Mouse (Mus musculus) embryo, embryonic 11 days (tissue): ENCODE measurements around the gene Usp24.
"Not testable (repeated sequence)": the region's sequence is repeated elsewhere in the genome, so short reads cannot be mapped to it uniquely, and the experiment has no call there.

ENCODE experiments used
- DNase-seq: peaks from one replicate; pipeline ENCODE4 v3.0.0-alpha.2; 2015

Usp24 gene

DNA sequence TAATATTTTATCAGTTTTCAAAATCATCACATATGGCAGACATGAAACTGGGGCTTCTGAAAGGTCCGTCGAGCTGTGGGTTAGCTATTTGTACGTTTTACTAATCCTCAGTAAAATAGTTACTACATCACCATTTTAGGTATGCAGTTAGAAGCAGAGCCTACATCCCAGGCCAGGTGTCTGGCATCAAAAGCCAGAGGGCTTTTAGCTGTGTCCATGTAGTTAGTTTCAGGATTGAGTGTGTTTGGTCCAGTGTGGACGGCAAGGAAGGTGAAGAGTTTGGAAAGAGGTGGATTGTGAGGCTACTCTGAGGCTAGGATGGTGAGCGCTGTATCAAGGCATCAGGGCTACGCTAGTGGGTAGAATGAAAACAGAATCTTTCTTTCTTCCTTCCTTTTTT, 3.0 kb downstream of the Usp24 start:
- no peak for DNase-seq

DNA sequence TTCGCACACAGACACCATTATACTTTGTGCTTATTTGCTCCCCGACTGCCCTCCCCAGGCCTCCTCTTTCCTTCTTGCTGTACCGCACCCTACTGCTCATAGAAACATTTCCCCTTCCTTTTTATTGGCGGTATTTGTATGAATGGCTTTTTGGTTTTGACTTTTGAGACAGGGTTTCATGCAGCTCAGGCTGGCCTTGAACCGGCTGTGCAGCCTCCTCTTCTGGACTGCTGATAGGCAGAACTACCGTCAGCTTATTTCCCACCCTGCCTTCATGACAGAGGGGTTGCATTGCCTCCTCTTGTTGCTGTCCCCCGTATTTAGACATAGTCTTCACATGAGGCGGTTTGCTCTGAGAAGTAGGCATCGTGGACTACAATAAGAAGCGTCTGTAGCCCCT, 6.8 kb downstream of the Usp24 start:
- no peak for DNase-seq

DNA sequence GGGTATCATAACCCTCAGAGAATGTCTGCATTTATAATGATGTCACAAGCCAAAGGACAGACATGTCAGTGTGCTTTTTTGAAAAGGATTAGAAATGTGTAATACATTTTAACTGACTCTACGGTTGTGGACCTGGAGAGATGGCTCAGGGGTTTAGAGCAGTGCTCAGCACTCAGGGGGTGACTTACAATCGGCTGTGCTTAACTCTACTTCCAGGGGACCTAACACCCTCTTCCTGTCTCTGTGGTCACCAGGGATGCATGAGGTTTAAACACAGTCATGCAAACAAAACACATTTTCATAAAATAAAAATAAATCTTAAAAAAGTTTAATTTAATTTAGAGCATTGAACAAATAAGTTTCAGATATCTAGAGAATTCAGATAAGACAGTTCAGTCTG, 7.3 kb downstream of the Usp24 start:
- no peak for DNase-seq

DNA sequence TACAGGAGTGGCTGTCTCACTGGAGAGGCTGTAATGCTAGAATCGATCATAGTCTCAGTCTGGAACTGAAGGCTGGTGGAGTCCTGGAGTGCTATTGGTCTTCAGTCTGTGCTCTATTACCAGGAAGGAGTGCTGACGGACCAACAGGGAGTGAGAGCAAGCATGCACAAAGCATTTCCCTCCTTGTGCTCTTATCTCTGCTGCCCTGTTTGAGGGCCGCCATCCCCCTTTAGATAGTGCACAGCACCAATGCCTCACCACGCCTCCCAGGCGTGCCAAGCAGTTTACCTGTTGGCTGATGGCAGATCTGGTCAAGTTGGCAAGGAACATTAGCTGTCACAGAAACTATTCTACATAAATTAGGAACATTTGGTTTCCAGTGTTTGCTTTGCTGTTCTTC, 11.4 kb downstream of the Usp24 start:
- no peak for DNase-seq

DNA sequence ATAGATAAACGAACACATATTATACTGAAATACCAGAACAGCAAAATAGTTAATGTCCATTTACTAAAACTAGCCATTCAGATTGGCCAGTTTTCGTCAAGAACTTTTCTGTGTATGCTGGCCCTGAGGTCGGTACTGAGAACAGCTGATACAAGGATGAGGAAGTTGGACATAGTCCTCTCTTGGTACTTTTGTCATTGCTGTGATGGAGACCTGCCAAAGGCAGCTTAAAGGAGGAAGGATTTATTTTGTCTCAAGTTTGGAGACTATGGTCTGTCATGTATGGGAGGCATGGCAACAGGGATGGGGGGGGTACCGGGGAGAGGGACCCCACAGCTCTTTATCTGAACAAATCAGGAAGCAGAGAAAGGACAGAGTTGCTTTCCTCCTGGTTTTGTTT, 12.7 kb downstream of the Usp24 start:
- no peak for DNase-seq

DNA sequence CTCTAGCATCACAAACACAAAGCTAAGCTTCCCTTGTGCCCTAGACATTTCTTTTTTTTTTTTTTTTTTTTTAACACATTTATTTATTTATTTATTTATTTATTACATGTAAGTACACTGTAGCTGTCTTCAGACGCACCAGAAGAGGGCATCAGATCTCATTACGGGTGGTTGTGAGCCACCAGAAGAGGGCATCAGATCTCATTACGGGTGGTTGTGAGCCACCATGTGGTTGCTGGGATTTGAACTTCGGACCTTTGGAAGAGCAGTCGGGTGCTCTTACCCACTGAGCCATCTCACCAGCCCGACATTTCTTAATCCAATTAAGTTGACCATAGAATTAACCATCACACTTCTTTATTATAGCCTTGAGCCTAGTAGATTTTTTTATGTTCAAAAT, 13.2 kb downstream of the Usp24 start:
- DNase-seq, result not testable (repeated sequence)

DNA sequence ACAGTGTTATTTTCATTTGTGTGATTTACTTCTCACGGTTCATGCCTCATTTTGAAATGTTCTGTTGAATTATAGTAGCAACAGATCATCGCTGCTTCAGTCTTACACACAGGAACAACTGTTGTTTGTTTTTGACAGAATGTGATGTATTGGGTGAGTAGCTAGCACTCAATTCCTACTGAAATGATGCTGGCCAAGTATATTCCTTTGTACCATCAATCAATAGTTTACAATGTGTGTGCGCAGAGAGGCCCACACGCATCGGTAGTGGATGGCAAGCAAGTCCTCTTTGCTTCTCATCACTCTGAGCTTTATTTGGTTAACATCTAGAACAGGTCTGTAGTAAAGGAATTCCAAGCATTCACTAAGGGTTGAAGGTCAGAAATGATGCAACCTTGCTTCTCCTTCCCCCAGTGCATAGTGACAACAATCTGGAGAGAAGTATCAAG, 14.4 kb downstream of the Usp24 start:
- peak; percentile 39 for DNase-seq

DNA sequence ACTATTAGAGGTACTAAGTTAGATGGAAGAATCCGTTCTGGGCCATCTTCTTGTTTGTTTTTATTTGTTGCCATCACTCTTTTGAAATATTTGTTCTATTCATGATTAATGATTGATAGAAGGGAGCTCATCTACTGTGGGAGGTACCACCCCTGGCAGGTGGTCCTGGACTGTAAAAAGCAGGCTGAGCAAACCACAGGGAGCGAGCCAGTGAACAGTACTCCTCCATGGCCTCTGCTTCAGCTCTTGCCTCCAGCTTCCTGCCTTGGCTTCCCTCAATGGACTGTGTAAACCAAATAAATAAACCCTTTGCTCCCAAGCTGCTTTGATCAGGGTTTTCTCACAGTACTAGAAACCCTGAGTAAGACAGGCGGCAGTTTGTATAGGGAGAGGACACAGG, 17.1 kb downstream of the Usp24 start:
- DNase-seq, result no peak

DNA sequence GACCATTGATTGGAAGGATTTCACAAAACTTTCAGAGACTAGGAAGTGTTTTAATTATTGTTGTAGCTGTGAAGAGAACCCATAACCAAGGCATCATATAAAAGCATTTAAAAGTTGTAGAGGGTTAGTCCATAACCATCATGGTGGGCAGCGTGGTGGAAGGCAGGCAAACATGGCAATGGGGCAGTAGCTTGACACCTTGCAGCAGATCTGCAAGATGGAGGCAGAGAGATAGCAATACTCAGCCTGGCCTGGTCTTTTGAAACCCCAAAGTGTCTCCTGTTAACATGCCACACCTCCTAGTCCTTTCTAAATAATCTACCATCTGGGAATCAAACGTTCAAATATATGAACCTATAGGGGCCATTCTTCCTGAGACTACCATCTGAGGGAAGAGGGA, 17.6 kb downstream of the Usp24 start:
- no peak for DNase-seq

DNA sequence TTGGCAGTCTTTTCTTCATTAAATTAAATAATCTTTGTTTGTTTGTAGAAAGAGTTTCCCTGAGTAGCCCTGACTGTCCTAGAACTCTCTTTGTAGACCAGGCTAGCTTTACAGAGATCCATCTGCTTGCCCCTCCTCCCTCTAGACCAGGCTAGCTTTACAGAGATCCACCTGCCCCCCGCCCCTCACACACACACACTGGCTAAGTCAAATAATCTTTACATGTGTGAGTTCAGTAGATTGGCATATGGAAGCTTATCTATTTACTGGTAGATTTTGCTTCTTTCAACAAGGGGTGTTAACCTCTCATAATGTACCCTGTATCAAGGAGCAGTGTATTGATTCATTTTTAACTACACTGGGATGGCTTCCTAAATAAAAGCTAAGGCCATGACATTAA, 19.8 kb downstream of the Usp24 start:
- no peak for DNase-seq

DNA sequence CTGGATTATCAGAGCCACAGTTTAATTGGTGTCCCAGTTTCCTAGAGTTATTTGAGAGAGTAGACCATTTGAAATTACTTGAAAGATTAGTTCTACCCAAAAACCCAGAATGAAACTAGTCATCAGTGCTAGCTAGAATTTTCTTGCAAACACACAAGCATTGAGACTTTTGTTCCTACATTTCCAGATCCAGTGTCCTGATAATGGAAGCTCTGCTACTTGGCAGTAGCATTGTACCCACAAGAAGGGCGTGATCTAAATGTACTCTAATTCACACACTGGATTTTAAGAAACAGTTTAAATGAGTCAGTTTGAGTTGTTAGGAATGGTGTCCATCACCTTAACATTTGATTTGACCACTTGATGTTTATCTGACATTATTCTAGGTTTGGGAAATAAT, 31.7 kb downstream of the Usp24 start:
- no peak for DNase-seq

DNA sequence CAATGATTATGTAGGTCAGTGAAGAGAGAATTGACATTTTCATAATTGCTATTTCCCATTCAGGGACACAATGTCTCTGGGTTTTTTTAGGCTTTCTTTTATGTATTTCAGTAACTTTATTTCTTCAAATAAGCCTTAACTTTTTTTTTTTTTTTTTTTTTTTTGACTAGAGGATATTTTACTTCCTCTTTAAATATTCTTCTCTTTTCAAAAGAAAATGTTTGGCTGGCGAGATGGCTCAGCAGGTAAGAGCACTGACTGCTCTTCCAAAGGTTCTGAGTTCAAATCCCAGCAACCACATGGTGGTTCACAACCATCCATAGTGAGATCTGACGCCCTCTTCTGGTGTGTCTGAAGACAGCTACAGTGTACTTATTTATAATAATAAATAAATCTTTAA, 39.0 kb downstream of the Usp24 start:
- not testable (repeated sequence) for DNase-seq

DNA sequence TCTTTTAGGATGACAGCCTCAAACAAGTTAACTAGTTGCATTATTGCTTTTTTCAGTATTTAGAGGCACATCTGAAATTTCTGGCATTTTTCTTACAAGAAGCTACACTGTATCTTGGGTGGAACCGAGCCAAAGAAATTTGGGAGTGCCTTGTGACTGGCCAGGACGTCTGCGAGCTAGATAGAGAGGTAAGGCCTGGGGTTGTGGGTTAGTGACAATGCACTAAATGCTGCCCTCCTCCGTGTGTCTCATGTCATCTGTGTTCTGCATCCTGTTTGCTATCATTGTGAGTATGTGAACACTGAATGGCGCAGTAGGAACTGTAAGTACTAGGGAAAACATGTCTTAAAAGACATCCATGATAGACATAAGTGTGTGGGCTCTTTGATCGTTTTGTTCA, 54.0 kb downstream of the Usp24 start:
- no peak for DNase-seq

DNA sequence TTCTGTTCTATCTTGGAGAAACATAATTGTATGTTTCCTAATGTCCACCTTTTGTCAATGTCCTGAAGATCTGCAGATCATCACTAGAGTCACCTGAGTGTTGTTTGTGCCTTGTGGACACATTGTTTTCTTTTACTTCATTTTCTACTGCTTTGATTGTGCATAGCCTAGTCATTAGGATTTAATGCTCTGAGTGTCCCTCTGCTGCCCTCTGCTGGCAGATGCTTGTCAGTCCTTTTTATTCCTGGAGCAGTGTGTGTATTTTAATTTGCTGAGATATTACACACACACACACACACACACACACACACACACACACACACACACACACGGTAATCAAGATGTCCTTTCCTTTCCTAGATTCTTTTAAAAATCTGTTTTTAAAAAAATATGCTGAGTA, 59.8 kb downstream of the Usp24 start:
- peak; percentile 81 for DNase-seq

DNA sequence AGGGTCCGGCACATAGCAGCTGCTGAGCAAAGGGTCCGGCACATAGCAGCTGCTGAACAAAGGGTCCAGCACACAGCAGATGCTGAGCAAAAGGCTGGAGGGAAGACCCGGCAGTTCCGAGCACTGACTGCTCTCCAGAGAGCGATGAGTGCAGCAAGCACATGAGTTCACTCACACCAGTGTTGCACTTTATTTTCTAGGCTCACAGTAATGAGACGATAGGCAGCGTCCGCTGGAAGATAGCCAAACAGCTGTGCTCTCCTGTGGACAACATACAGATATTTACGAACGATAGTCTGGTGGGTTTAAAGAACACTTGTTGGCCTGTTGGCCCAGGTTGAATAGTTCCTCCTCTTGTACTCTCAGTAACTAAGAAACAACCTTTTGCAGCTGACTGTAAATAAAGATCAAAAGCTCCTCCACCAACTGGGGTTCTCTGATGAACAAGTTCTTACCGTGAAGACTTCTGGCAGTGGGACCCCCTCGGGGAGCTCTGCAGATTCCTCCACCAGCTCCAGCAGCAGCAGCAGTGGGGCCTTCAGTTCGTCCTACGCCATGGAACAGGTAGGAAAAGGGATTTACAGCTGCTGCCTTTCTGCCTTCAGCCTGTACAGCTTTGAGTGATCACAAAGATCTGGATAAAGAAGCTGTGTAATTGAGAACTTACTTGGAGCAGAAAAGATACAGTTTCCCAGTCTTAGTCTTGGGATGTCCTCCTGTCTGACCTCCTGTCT, 63.0 kb downstream of the Usp24 start:
- DNase-seq, result peak; percentile 11

DNA sequence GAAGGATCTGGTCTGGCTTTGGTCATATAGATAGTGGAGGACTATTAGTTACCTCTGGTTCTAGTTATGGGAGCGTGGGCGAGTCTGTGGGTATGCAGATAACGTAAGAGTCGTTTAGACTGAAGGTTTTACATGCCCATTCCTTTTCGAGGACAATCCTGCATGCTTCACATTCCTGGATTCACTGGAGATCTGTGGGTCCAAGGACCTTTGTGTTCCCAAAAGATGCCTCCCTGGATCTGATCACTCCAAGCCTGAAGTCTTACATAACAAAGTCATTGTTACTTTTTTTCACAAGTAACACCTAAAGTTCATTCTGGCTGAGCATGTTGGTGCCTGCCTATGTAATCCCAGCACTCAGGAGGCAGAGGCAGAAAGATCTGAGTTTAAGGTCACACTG, 65.1 kb downstream of the Usp24 start:
- DNase-seq, result no peak

DNA sequence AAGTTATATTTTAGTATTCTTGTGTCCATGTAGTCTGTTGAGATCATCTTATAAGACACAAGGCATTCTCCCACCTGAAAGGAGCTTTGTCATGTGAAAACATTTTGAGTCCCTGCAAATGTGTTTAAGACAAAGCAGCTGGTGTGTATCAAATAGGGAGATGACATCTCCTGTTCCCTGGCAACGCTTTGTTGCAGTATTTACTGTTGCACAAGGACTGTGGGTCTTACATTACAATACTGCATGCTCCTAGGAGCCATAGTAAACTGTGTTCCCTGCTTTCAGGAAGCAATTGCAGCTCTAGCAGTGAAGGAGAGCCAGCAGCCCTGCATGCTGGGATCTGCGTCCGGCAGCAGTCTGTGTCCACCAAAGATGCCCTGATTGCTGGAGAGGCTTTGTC, 73.9 kb downstream of the Usp24 start:
- no peak for DNase-seq

DNA sequence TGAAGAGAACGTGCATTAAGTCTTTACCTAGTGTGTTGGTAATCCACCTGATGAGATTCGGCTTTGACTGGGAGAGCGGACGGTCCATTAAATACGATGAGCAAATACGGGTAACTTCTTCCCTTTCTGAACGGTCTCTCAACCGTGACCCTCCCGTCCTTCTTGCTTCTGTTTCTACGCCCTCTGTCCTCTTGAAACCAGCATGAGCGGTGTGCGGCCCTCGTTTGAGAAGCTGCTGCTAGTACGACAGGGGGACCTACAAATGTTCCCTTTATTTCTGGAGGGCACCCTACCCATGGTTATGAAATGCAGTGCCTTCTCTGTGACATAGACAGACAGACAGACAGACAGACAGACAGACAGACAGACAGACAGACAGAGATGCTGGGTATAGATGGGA, 93.6 kb downstream of the Usp24 start:
- no peak for DNase-seq

DNA sequence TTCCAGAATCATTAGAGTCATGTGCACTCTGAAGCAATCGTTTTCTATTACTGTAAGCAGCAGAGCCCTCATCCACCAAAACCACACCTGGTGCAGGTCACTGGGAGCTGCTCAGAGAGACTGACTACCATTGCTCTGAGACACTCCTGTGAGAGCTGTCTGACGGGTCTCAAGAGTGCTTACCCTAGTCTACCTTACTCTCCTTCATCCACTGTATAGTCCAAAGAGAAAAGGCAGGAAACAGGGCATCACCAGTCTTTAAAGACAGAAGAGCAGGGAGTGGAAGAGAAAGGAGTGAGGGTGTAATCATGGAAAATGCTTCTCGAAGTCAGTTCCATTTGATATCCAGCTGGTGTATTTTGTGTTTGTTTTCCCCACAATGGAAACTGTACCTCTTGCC, 103.2 kb downstream of the Usp24 start:
- no peak for DNase-seq

DNA sequence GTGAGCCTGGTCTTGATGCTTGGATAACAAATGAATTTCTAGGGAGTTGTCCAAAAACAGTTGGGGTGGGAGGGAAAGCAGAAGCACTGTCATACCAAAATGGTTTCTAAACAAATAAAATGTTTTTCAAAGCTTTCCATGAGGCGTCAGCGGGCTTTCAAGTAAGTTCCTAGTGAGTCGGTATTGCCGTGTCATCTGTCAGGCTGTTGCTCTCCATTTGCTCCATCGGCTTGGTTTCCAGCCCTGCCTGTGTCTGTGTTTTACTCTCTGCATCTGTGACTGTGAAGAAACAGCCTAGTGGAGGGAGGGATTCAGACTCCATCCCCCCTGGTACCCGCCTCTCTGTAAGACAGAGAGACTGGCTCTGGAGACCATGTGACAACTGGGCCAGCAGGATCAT, 103.8 kb downstream of the Usp24 start:
- no peak for DNase-seq

DNA sequence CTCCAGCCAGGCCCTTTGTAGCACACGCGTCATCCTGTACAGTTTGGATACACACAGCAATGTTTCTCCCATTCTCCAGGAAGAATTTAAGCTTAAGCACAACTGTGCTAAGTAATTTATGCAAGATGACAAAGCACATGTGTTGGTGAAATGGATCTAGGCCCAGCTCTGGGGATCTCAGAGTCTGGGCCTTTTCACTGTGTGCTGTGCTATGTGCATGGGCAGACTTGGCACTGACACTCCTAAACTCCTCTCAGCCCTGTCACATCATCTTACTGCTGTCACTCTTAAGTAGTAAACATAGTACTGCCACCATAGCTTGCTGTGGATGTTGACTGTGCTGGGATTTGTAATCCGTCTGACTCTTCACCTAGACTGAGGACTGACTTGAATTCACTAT, 106.6 kb downstream of the Usp24 start:
- DNase-seq, result no peak

DNA sequence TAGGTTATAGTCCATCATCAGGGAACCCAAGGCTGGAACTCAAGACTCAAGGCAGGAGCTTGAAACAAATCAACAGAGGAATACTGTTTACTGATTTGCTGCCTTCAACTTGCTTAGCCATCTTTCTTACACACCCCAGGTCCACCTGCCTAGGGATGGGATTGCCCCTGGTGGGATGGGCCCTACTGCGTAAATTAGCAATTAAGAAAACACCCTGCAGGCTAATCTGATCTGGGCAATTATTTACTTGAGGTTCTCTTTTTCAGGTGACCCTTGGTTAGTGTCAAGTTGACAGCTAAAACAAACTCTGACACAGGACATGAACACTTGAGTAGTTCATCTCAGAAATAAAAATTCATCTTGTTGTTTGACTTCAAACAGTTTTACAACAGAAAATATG, 108.5 kb downstream of the Usp24 start:
- no peak for DNase-seq

DNA sequence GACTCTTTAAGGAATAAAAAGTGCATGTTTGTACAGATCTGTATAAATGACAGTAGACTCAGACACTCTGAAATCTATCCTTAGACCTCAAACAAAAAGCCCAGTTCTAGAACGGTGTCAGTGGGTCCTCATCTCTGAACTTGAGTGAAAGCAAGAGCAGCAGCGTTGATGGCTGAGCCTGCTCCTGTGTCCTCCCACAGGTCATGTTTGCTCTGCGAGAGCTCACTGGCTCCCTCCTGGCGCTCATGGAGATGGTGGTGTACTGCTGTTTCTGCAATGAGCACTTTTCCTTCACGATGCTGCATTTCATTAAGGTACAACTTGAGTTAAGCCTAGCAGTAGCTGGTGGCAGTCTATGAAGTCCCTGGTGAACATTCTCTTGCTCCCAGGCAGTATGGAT, 110.3 kb downstream of the Usp24 start:
- peak; percentile 22 for DNase-seq

DNA sequence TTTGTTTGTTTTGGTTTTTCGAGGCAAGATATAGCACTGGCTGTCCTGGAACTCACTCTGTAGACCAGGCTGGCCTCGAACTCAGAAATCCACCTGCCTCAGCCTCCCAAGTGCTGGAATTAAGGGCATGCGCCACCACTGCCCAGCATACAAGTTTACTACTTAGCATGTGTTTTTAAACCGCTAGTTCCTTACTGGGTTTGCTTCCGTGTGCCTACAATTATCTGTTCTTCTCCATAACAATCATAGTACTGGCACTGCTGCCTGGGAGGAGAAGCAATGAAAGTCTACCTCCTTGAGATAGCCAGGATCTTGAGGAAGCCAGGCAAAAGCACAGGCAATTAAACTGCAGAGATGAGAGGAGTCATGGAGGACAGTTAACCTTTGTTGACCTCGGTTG, 112.6 kb downstream of the Usp24 start:
- no peak for DNase-seq

DNA sequence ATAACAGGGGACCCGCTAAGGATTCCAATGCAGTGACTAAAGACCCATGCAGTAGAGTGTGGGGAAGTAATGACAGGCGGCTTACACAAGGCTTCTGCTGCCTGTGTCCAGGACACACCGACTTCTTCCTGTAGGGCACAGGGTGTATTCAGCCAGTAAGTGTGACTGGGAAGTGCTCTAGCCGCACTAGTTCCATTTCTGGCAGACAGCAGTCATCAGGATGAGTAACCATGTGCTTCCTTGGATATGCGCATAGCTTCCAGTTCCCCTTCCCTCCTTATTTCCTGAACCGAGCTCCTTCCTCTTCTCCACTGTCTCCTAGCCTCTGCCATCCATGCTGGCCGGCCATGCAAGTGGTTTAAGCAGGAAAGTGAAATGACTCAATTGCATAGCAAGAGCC, 113.1 kb downstream of the Usp24 start:
- DNase-seq, result no peak

DNA sequence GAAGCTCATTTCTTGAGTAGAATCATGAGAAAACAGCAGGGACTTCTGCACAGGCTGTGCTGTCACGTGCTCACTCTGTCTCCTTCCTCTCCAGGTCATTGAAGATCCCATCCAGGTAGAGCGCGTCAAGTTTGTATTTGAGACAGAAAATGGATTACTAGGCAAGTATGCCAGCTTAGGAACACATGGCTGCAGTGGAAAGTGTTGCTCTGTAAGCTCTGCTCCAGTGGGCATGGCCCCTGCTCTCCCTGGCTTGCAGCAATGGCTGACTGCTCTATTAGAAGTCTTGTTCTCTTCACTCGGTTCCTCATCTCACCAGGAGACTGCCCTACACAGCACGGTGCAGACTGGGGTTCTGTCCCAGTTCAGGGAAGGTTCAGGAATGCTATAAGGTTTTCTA, 114.4 kb downstream of the Usp24 start:
- no peak for DNase-seq
